Comparison of ENCODE assay signal across 30 mouse cellular contexts in the genomic region with DNA sequence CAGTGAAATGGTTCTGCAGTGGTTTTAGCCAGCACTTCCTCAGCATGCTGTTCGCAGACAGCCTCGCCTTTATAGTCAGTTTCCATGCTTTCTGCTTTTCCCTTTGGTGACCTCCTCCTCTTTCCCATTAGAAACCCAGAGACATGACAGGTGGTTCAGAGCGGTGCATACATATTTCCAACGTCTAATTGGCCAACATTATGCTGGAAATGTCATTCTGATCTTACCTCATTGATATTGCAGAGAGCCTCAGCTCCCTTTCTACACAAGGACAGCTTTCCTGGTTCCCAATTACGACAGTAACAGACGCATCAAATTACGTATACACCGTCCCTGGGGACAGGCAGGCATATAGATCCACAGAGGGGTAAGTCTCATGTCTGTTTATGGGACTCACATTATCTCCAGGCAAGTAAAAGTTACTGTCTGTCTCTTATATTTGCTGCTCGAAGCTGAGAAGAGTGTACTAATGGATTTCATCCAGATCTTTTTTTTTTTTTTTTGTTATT.
DNase-seq lines count a peak whose midpoint lies in the region; ATAC-seq lines count a peak whose summit lies in the region.
"Had no signal": no experiment of that assay in that cellular context is flagged by ENCODE, and none has a peak within 500 bp of the region (broad histone marks: within the 10 kb centered on the region; RNA-seq: fewer than 3 reads in every experiment).

No protein-coding gene starts in this region.

- no peaks in the 10 kb centered on the region for H3K9me3 ChIP-seq in midbrain, embryonic 12.5 days
- H3K9me3 ChIP-seq in midbrain, embryonic 11.5 days (ENCODE audit: control insufficient read depth, low read length) = no peaks in the 10 kb centered on the region
- no peaks in the 10 kb centered on the region for H3K9me3 ChIP-seq in embryonic facial prominence, embryonic 14.5 days (ENCODE audit: control insufficient read depth, low read length)
- no peaks in the 10 kb centered on the region for H3K9me3 ChIP-seq in midbrain, embryonic 15.5 days
- H3K9me3 ChIP-seq: embryonic facial prominence, embryonic 12.5 days; forebrain, embryonic 13.5 days; heart, embryonic 12.5 days; limb, embryonic 10.5 days; liver, embryonic 15.5 days; lung, embryonic 15.5 days; neural tube, embryonic 12.5 days had no signal

- H3K9ac ChIP-seq in midbrain, embryonic 12.5 days (replicated peaks) = no peak overlapping the region
- no peak overlapping the region for H3K9ac ChIP-seq in midbrain, embryonic 11.5 days (ENCODE audit: low read length)
- H3K9ac ChIP-seq in embryonic facial prominence, embryonic 14.5 days (ENCODE audit: low read depth, low read length) = no peak overlapping the region
- H3K9ac ChIP-seq in midbrain, embryonic 15.5 days = no peak overlapping the region
- H3K9ac ChIP-seq: embryonic facial prominence, embryonic 12.5 days; forebrain, embryonic 13.5 days; heart, embryonic 12.5 days; liver, embryonic 15.5 days; lung, embryonic 15.5 days; neural tube, embryonic 12.5 days had no signal

- no peak overlapping the region for H3K4me3 ChIP-seq in midbrain, embryonic 12.5 days
- H3K4me3 ChIP-seq in midbrain, embryonic 11.5 days (ENCODE audit: low read depth, low read length) = no peak overlapping the region
- H3K4me3 ChIP-seq in embryonic facial prominence, embryonic 14.5 days (ENCODE audit: low read depth, low read length) = no peak overlapping the region
- H3K4me3 ChIP-seq in midbrain, embryonic 15.5 days = no peak overlapping the region
- H3K4me3 ChIP-seq: embryonic facial prominence, embryonic 12.5 days; erythroblast, embryonic 14.5 days; forebrain, embryonic 13.5 days; heart, embryonic 12.5 days; layer of hippocampus, adult 2 months; limb, embryonic 10.5 days; liver, embryonic 15.5 days; lung, embryonic 15.5 days; megakaryocyte, embryonic 14.5 days; neural tube, embryonic 12.5 days had no signal

- H3K36me3 ChIP-seq in midbrain, embryonic 12.5 days = no peaks in the 10 kb centered on the region
- H3K36me3 ChIP-seq in midbrain, embryonic 11.5 days (ENCODE audit: control insufficient read depth, insufficient read depth, low read length) = no peaks in the 10 kb centered on the region
- H3K36me3 ChIP-seq in embryonic facial prominence, embryonic 14.5 days (ENCODE audit: control insufficient read depth, insufficient read depth, low read length) = no peaks in the 10 kb centered on the region
- H3K36me3 ChIP-seq in midbrain, embryonic 15.5 days (replicated peaks) = no peaks in the 10 kb centered on the region
- H3K36me3 ChIP-seq: embryonic facial prominence, embryonic 12.5 days; heart, embryonic 12.5 days; limb, embryonic 10.5 days; liver, embryonic 15.5 days; lung, embryonic 15.5 days; neural tube, embryonic 12.5 days had no signal

- 60% methylated on average over 9 of the region's 9 CpGs for WGBS in midbrain, embryonic 12.5 days
- 68% methylated on average over 9 of the region's 9 CpGs for WGBS in midbrain, embryonic 11.5 days
- 34% methylated on average over 9 of the region's 9 CpGs for WGBS in embryonic facial prominence, embryonic 14.5 days
- WGBS in midbrain, embryonic 15.5 days = 35% methylated on average over 9 of the region's 9 CpGs

- DNase-seq in midbrain, embryonic 11.5 days (ENCODE audit: low spot score, missing footprints) = no peak
- DNase-seq in embryo, embryonic 11 days = peak; percentile 17
- peak; percentile 23 for DNase-seq in embryonic facial prominence, embryonic 14.5 days (ENCODE audit: low spot score)
- no peak for DNase-seq in urinary bladder, postnatal 25 days (ENCODE audit: low spot score)
- DNase-seq in right cerebral cortex, postnatal 4 days = no peak
- DNase-seq: adrenal gland, adult 8-10 months; cerebellum, adult 2 months; cerebellum, postnatal 25 days; gastrocnemius, postnatal 10 days; heart, adult 11 months; heart, postnatal 10 days; kidney, postnatal 25 days; liver; lung, postnatal 36 days; thymus, adult 2 months had no signal

- H3K27ac ChIP-seq in midbrain, embryonic 12.5 days (replicated peaks) = no peak overlapping the region
- H3K27ac ChIP-seq in midbrain, embryonic 11.5 days (ENCODE audit: low read depth, low read length) = no peak overlapping the region
- no peak overlapping the region for H3K27ac ChIP-seq in embryonic facial prominence, embryonic 14.5 days (replicated peaks; ENCODE audit: low read depth, low read length)
- no peak overlapping the region for H3K27ac ChIP-seq in midbrain, embryonic 15.5 days
- H3K27ac ChIP-seq: embryonic facial prominence, embryonic 12.5 days; forebrain, embryonic 13.5 days; layer of hippocampus, adult 2 months; limb, embryonic 10.5 days; liver, embryonic 15.5 days; lung, embryonic 15.5 days; neural tube, embryonic 12.5 days; stomach, postnatal 0 days had no signal

- no peaks in the 10 kb centered on the region for H3K27me3 ChIP-seq in midbrain, embryonic 12.5 days
- no peaks in the 10 kb centered on the region for H3K27me3 ChIP-seq in midbrain, embryonic 11.5 days (ENCODE audit: control insufficient read depth, insufficient read depth, low read length)
- no peaks in the 10 kb centered on the region for H3K27me3 ChIP-seq in embryonic facial prominence, embryonic 14.5 days (replicated peaks; ENCODE audit: control insufficient read depth, insufficient read depth, low read length)
- H3K27me3 ChIP-seq in midbrain, embryonic 15.5 days (replicated peaks) = no peaks in the 10 kb centered on the region
- H3K27me3 ChIP-seq: embryonic facial prominence, embryonic 12.5 days; forebrain, embryonic 13.5 days; heart, embryonic 12.5 days; liver, embryonic 15.5 days; lung, embryonic 15.5 days; megakaryocyte, embryonic 14.5 days; neural tube, embryonic 12.5 days had no signal

- ATAC-seq in midbrain, embryonic 12.5 days (ENCODE audit: low FRiP score, low read depth) = peak; percentile 38; the same call in 1 of the 2 replicates
- no peak for ATAC-seq in midbrain, embryonic 11.5 days (ENCODE audit: low FRiP score)
- 0 out of 2 replicates have a peak, but pooled peaks have one; percentile 50 for ATAC-seq in embryonic facial prominence, embryonic 14.5 days (ENCODE audit: low read depth)
- peak; percentile 52; the same call in 1 of the 2 replicates for ATAC-seq in midbrain, embryonic 15.5 days (replicated peaks)
- ATAC-seq: activated CD4-positive, CD25-positive, alpha-beta regulatory T cell, adult 4 months; forebrain, embryonic 13.5 days; intestine, postnatal 0 days had no signal

- no peak overlapping the region for H3K4me2 ChIP-seq in midbrain, embryonic 12.5 days (replicated peaks)
- H3K4me2 ChIP-seq in midbrain, embryonic 11.5 days = no peak overlapping the region
- H3K4me2 ChIP-seq in embryonic facial prominence, embryonic 14.5 days (ENCODE audit: low read depth, low read length) = no peak overlapping the region
- no peak overlapping the region for H3K4me2 ChIP-seq in midbrain, embryonic 15.5 days
- H3K4me2 ChIP-seq: embryonic facial prominence, embryonic 12.5 days; forebrain, embryonic 13.5 days; heart, embryonic 12.5 days; liver, embryonic 15.5 days; lung, embryonic 15.5 days; neural tube, embryonic 12.5 days had no signal

- 0 out of 2 replicates have a peak, but pooled peaks cover 4% of the 10 kb centered on the region for H3K4me1 ChIP-seq in midbrain, embryonic 12.5 days
- no peaks in the 10 kb centered on the region for H3K4me1 ChIP-seq in midbrain, embryonic 11.5 days (ENCODE audit: control insufficient read depth, insufficient read depth, low read length)
- H3K4me1 ChIP-seq in embryonic facial prominence, embryonic 14.5 days (ENCODE audit: control insufficient read depth, insufficient read depth, low read length) = no peaks in the 10 kb centered on the region
- H3K4me1 ChIP-seq in midbrain, embryonic 15.5 days = 0 out of 2 replicates have a peak, but pooled peaks cover 4% of the 10 kb centered on the region
- H3K4me1 ChIP-seq: embryonic facial prominence, embryonic 12.5 days; forebrain, embryonic 13.5 days; heart, embryonic 12.5 days; liver, embryonic 15.5 days; lung, embryonic 15.5 days; megakaryocyte, embryonic 14.5 days; neural tube, embryonic 12.5 days had no signal

Comparison
In these comparisons a context has a peak if more than half of its experiments do, and no peak if none do; other contexts are left out.
1. DNase-seq: peak in embryo, embryonic 11 days (single experiment) and embryonic facial prominence, embryonic 14.5 days (single experiment); none in midbrain, embryonic 11.5 days (single experiment), urinary bladder, postnatal 25 days (single experiment) and right cerebral cortex, postnatal 4 days (single experiment).